Mouse (Mus musculus) stomach, postnatal 0 days (tissue): ENCODE results near the gene Wdr37. TPM values are rescaled to one million over a fixed set of nuclear protein-coding genes. Genes with fewer than 3 reads are reported as not detected.
A peak's percentile ranks its signal among the peaks of the same experiment; 100 is the strongest.

Experiments
- ATAC-seq: fragments of 200-750 bp; cut with Nextera tagmentation; 2 replicates; pipeline ENCODE4 v1.8.0; 2017; ENCODE audit not compliant: low FRiP score, low TSS enrichment
- DNase-seq: peaks from one replicate; pipeline ENCODE4 v3.0.0-alpha.2; 2016; ENCODE audit warnings: low spot score
- H3K27ac ChIP-seq: fragments of 300-500 bp; sonication (generic); replicated peaks from 2 replicates; pipeline ENCODE4 v1.5.1; 2014; ENCODE audit warnings: mild to moderate bottlenecking, control low read depth
- H3K27me3 ChIP-seq: fragments of 300-500 bp; sonication (generic); 2 replicates; pipeline ENCODE4 v1.6.1; 2014; ENCODE audit warnings: low read length; ENCODE audit not compliant: control insufficient read depth, insufficient read depth
- H3K36me3 ChIP-seq: fragments of 300-500 bp; sonication (generic); 2 replicates; pipeline ENCODE4 v1.6.1; 2014; ENCODE audit warnings: low read length, mixed read lengths; ENCODE audit not compliant: control insufficient read depth, insufficient read depth
- H3K4me1 ChIP-seq: fragments of 300-500 bp; sonication (generic); replicated peaks from 2 replicates; pipeline ENCODE4 v1.6.1; 2014; ENCODE audit warnings: antibody characterized with exemption; ENCODE audit not compliant: control insufficient read depth, insufficient read depth
- H3K4me2 ChIP-seq: fragments of 300-500 bp; sonication (generic); replicated peaks from 2 replicates; pipeline ENCODE4 v1.6.1; 2014; ENCODE audit warnings: low read depth, mild to moderate bottlenecking, control low read depth, moderate library complexity
- H3K4me3 ChIP-seq: fragments of 300-500 bp; sonication (generic); 2 replicates; pipeline ENCODE4 v1.5.1; 2014; ENCODE audit warnings: low read depth, low read length, control low read depth
- H3K9ac ChIP-seq: fragments of 300-500 bp; sonication (generic); 2 replicates; pipeline ENCODE4 v1.6.1; 2014; ENCODE audit warnings: mild to moderate bottlenecking, low read length, control low read depth, mixed read lengths
- H3K9me3 ChIP-seq: fragments of 300-500 bp; sonication (generic); 2 replicates; pipeline ENCODE4 v1.6.1; 2016; ENCODE audit warnings: low read length; ENCODE audit not compliant: control insufficient read depth
- CTCF ChIP-seq: IDR thresholded peaks from 2 replicates; pipeline ENCODE4 v1.5.1; 2016; ENCODE audit warnings: antibody characterized with exemption, low read depth, mild to moderate bottlenecking, moderate library complexity
- EP300 ChIP-seq: optimal IDR thresholded peaks from 2 replicates; pipeline ENCODE3; 2016; ENCODE audit warnings: antibody characterized with exemption
- WGBS: fragments of 180-500 bp; shearing (Covaris S2); extraction: QIAGEN DNeasy Blood & Tissue Kit; methylation state at CpG from one replicate; pipeline ENCODE4 v1.1.7; 2014; 5-methylcytosine and 5-hydroxymethylcytosine counted together
- polyA plus RNA-seq: library from polyadenylated mRNA; unstranded; fragments of >200 nt; fragmentation: Nextera tagmentation; extraction: Ambion mirVana; gene quantifications from 2 replicates; pipeline ENCODE4 v1.2.1, GENCODE M21; 2015

Wdr37 gene
- polyA plus RNA-seq, 1 experiment from 2014 or later, result 7.4 TPM

GRCm38 (mm10) chr13:8881611-8882010, 9.9 kb upstream of the Wdr37 start:
- Histone ChIP-seq H3K27me3 (no peaks in the 10 kb centered on the region), H3K27ac (no peak overlapping the region), H3K36me3 (no peaks in the 10 kb centered on the region), H3K9me3 (no peaks in the 10 kb centered on the region), H3K4me3 (no peak overlapping the region), H3K4me2 (no peak overlapping the region), H3K9ac (no peak overlapping the region), H3K4me1 (no peaks in the 10 kb centered on the region)
- DNase-seq, result no peak
- TF ChIP-seq CTCF (no peak), EP300 (no peak)
- no peak for ATAC-seq
- 63% methylated on average over 3 of the region's 3 CpGs for WGBS

GRCm38 (mm10) chr13:8873776-8874175, 2.1 kb upstream of the Wdr37 start:
- no peak overlapping the region for H3K27ac ChIP-seq
- no peak overlapping the region for H3K4me2 ChIP-seq
- 73% methylated on average over 1 of the region's 1 CpGs for WGBS
- ATAC-seq (no peak), DNase-seq (no peak)
- H3K36me3 ChIP-seq, result no peaks in the 10 kb centered on the region
- no peaks in the 10 kb centered on the region for H3K9me3 ChIP-seq
- TF ChIP-seq CTCF, result no peak
- no peak for TF ChIP-seq EP300
- no peak overlapping the region for H3K9ac ChIP-seq
- H3K4me1 ChIP-seq, result 0 out of 2 replicates have a peak, but pooled peaks cover 4% of the 10 kb centered on the region
- H3K27me3 ChIP-seq, result no peaks in the 10 kb centered on the region
- H3K4me3 ChIP-seq, result no peak overlapping the region

- Histone ChIP-seq H3K4me1 (0 out of 2 replicates have a peak, but pooled peaks cover 4% of the 10 kb centered on the region), H3K27ac (peak overlapping the region; percentile 96), H3K27me3 (no peaks in the 10 kb centered on the region), H3K9ac (peak overlapping the region; percentile 79), H3K4me2 (peak overlapping the region; percentile 82), H3K9me3 (no peaks in the 10 kb centered on the region), H3K4me3 (peak overlapping the region; percentile 66), H3K36me3 (no peaks in the 10 kb centered on the region)
- peak; percentile 62 for TF ChIP-seq EP300
- peak; percentile 99 for TF ChIP-seq CTCF
- DNase-seq (peak; percentile 88), ATAC-seq (peak; percentile 93)
- under 1% methylated on average over 57 of the region's 57 CpGs for WGBS
Observed at GRCm38 (mm10) chr13:8870510-8871313, 997 bp downstream of the Wdr37 start.

- 2% methylated on average over 9 of the region's 9 CpGs for WGBS
- peak overlapping the region; percentile 66 for H3K4me3 ChIP-seq
- no peaks in the 10 kb centered on the region for H3K36me3 ChIP-seq
- 0 out of 2 replicates have a peak, but pooled peaks cover 4% of the 10 kb centered on the region for H3K4me1 ChIP-seq
- no peak for TF ChIP-seq EP300
- no peak for ATAC-seq
- H3K9me3 ChIP-seq, result no peaks in the 10 kb centered on the region
- H3K4me2 ChIP-seq, result peak overlapping the region; percentile 82
- peak overlapping the region; percentile 96 for H3K27ac ChIP-seq
- H3K9ac ChIP-seq, result peak overlapping the region; percentile 79
- H3K27me3 ChIP-seq, result no peaks in the 10 kb centered on the region
- no peak for DNase-seq
Observed at GRCm38 (mm10) chr13:8870160-8870509, 1.6 kb downstream of the Wdr37 start.

GRCm38 (mm10) chr13:8869578-8870157, 2.0 kb downstream of the Wdr37 start:
- Histone ChIP-seq H3K4me3 (peak overlapping the region; percentile 66), H3K4me1 (0 out of 2 replicates have a peak, but pooled peaks cover 4% of the 10 kb centered on the region), H3K9me3 (no peaks in the 10 kb centered on the region), H3K27ac (peak overlapping the region; percentile 96), H3K36me3 (0 out of 2 replicates have a peak, but pooled peaks cover under 1% of the 10 kb centered on the region), H3K27me3 (no peaks in the 10 kb centered on the region), H3K4me2 (peak overlapping the region; percentile 82), H3K9ac (peak overlapping the region; percentile 79)
- WGBS, result 49% methylated on average over 5 of the region's 5 CpGs
- TF ChIP-seq EP300, result no peak
- no peak for TF ChIP-seq CTCF
- DNase-seq (no peak), ATAC-seq (no peak)

GRCm38 (mm10) chr13:8866612-8867011, 5.1 kb downstream of the Wdr37 start:
- Histone ChIP-seq H3K4me1 (0 out of 2 replicates have a peak, but pooled peaks cover 4% of the 10 kb centered on the region), H3K27me3 (no peaks in the 10 kb centered on the region), H3K27ac (no peak overlapping the region), H3K4me2 (no peak overlapping the region), H3K4me3 (no peak overlapping the region), H3K36me3 (0 out of 2 replicates have a peak, but pooled peaks cover 2% of the 10 kb centered on the region), H3K9ac (no peak overlapping the region), H3K9me3 (no peaks in the 10 kb centered on the region)
- TF ChIP-seq CTCF, result no peak
- no peak for TF ChIP-seq EP300
- 69% methylated on average over 7 of the region's 7 CpGs for WGBS
- ATAC-seq (no peak), DNase-seq (no peak)
